Mouse (Mus musculus): Measurements from ENCODE around the gene Dspp.

- TF ChIP-seq RCOR1 (conservative IDR thresholded peaks at IDR 0.05; ENCODE audit: low read depth, low read length) (no peak), USF1 (IDR thresholded peaks at IDR 0.05; ENCODE audit: low read depth, low read length) (no peak), SMC3 (IDR thresholded peaks at IDR 0.05; ENCODE audit: low read depth, low read length) (no peak), CTCF (conservative IDR thresholded peaks at IDR 0.05 in 1 of 2, IDR thresholded peaks at IDR 0.05 in 1 of 2; ENCODE audit: low read depth in 2 of 2, low read length in 2 of 2) (no peak), SIN3A (IDR thresholded peaks at IDR 0.05; ENCODE audit: low read length) (no peak), ZMIZ1 (IDR thresholded peaks at IDR 0.05; ENCODE audit: low read depth, low read length) (no peak), NRF1 (IDR thresholded peaks at IDR 0.05; ENCODE audit: low read depth, low read length) (no peak), MAX (IDR thresholded peaks at IDR 0.05; ENCODE audit: low read length) (no peak), POLR2A (IDR thresholded peaks at IDR 0.05; ENCODE audit: low read depth, low read length) (no peak), NELFE (IDR thresholded peaks at IDR 0.05; ENCODE audit: low read depth, low read length) (no peak), HCFC1 (IDR thresholded peaks at IDR 0.05; ENCODE audit: low read depth, low read length) (no peak), ETS1 (conservative IDR thresholded peaks at IDR 0.05; ENCODE audit: low read depth, low read length) (no peak), MYC (IDR thresholded peaks at IDR 0.05; ENCODE audit: low read depth, low read length) (no peak)
These were observed 58.0 kb downstream of the Dspp start for GRCm38 (mm10) chr5:104228497-104228896.
